Mouse (Mus musculus) midbrain, embryonic 11.5 days (tissue): ENCODE measurements around the gene Gm36210. TPM values are rescaled to one million over a fixed set of nuclear protein-coding genes. Genes with fewer than 3 reads are reported as not detected.

ENCODE experiments used
- ATAC-seq: fragments of 200-750 bp; cut with Nextera tagmentation; 2 replicates; pipeline ENCODE4 v1.8.0; 2017; ENCODE audit warnings: moderate TSS enrichment, moderate library complexity; ENCODE audit not compliant: low FRiP score
- DNase-seq: peaks from one replicate; pipeline ENCODE4 v3.0.0; 2015; ENCODE audit warnings: low spot score; ENCODE audit errors: missing footprints
- H3K27ac ChIP-seq: fragments of 300-500 bp; sonication (generic); 2 replicates; pipeline ENCODE4 v1.5.1; 2014; ENCODE audit warnings: low read depth, low read length
- H3K27me3 ChIP-seq: fragments of 300-500 bp; sonication (generic); 2 replicates; pipeline ENCODE4 v1.6.1; 2014; ENCODE audit warnings: mild to moderate bottlenecking, low read length, moderate library complexity, mixed read lengths; ENCODE audit not compliant: control insufficient read depth, insufficient read depth
- H3K36me3 ChIP-seq: fragments of 300-500 bp; sonication (generic); 2 replicates; pipeline ENCODE4 v1.6.1; 2014; ENCODE audit warnings: mild to moderate bottlenecking, low read length, moderate library complexity, mixed read lengths; ENCODE audit not compliant: control insufficient read depth, insufficient read depth
- H3K4me1 ChIP-seq: fragments of 300-500 bp; sonication (generic); 2 replicates; pipeline ENCODE4 v1.6.1; 2014; ENCODE audit warnings: low read length; ENCODE audit not compliant: control insufficient read depth, insufficient read depth
- H3K4me2 ChIP-seq: fragments of 300-500 bp; sonication (generic); 2 replicates; pipeline ENCODE4 v1.6.1; 2014; ENCODE audit warnings: mild to moderate bottlenecking, moderate library complexity
- H3K4me3 ChIP-seq: fragments of 300-500 bp; sonication (generic); 2 replicates; pipeline ENCODE4 v1.5.1; 2014; ENCODE audit warnings: low read depth, low read length
- H3K9ac ChIP-seq: fragments of 300-500 bp; sonication (generic); 2 replicates; pipeline ENCODE4 v1.6.1; 2014; ENCODE audit warnings: low read length
- H3K9me3 ChIP-seq: fragments of 300-500 bp; sonication (generic); 2 replicates; pipeline ENCODE4 v1.6.1; 2016; ENCODE audit warnings: low read length; ENCODE audit not compliant: control insufficient read depth
- WGBS: fragments of 180-500 bp; shearing (Covaris S2); extraction: QIAGEN DNeasy Blood & Tissue Kit; methylation state at CpG from one replicate; pipeline ENCODE4 v1.1.7; 2014; 5-methylcytosine and 5-hydroxymethylcytosine counted together
- polyA plus RNA-seq: library from polyadenylated mRNA; unstranded; fragments of >200 nt; fragmentation: Nextera tagmentation; extraction: Ambion mirVana; gene quantifications from 2 replicates; pipeline ENCODE4 v1.2.1, GENCODE M21; 2014

Gm36210 gene
- polyA plus RNA-seq, 1 experiment from 2014 or later: not detected

DNA sequence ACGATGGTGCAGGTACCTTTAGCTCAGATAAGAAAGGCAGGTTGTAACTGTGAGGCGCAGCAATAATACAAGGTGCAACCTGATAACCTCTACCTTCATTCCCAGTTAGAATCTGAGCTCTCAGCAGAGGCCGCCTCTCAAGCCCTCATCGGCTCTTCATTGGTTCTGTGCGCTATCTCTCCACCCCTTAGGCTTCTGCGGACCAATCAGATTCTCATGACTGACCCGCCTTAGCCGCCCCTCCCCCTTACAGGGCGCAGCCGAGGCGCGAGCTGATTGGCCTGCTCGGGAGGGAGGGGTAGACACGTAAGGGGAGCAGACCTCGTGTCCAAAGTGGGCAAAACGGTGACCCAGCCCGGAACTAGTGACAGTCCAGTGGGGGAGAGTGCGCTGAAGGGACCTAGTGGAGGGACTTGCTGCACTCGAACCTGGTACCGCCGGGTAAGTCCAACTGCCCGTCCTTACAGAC is 29.5 kb downstream of the Gm36210 start, which contains the start of gene Isoc2a:
Gene Isoc2a, plus strand, starts transcription at position 401 of the 469 bp plus-strand sequence.
- H3K4me1 ChIP-seq: peaks cover 4% of the 10 kb centered on the region
- H3K9ac ChIP-seq: peak within 1 kb of the TSS; percentile 63
- H3K27ac ChIP-seq: no peak within 1 kb of the TSS
- DNase-seq (peak; percentile 97), ATAC-seq (peak; percentile 100)
- no peaks in the 10 kb centered on the region for H3K36me3 ChIP-seq
- H3K27me3 ChIP-seq: no peaks in the 10 kb centered on the region
- peak within 1 kb of the TSS; percentile 41 for H3K4me3 ChIP-seq
- peak within 1 kb of the TSS; percentile 89 for H3K4me2 ChIP-seq
- no peaks in the 10 kb centered on the region for H3K9me3 ChIP-seq
- under 1% methylated on average over 22 of the region's 22 CpGs for WGBS

DNA sequence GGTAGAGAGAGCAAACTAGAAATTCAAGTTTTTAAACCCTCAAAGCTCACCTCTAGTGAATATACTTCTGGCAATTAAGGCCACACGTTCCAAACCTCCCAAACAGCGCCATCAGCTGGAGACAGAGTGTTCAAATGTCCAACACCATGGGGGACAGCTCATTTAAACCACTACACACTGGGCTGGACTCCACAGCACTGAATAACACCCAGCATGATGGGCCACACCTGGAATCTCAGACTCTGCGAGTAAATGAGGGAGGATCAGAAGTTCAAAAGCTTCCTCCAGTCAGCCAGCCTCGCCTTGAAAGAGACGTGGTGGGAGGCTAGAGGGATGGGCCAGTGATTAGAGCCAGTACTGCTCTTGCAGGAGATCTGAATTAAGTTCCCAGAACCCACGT is 36.2 kb downstream of the Gm36210 start, which contains the start of gene Isoc2b:
Gene Isoc2b, minus strand, starts transcription at position 126 of the 400 bp plus-strand sequence.
- Histone ChIP-seq H3K4me3 (no peak within 1 kb of the TSS), H3K27ac (no peak within 1 kb of the TSS), H3K9me3 (no peaks in the 10 kb centered on the region), H3K36me3 (no peaks in the 10 kb centered on the region), H3K4me2 (no peak within 1 kb of the TSS), H3K9ac (no peak within 1 kb of the TSS), H3K4me1 (peaks cover 4% of the 10 kb centered on the region; the same call in 1 of the 2 replicates), H3K27me3 (no peaks in the 10 kb centered on the region)
- 58% methylated on average over 6 of the region's 6 CpGs for WGBS
- ATAC-seq (no peak), DNase-seq (no peak)

GRCm38 (mm10) chr7:4866631-4867180 is 39.6 kb downstream of the Gm36210 start:
- no peaks in the 10 kb centered on the region for H3K36me3 ChIP-seq
- H3K27me3 ChIP-seq: no peaks in the 10 kb centered on the region
- peak overlapping the region; percentile 57 for H3K4me2 ChIP-seq
- H3K9ac ChIP-seq: peak overlapping the region; percentile 75
- peak overlapping the region; percentile 56 for H3K4me3 ChIP-seq
- WGBS: 34% methylated on average over 10 of the region's 10 CpGs
- no peak overlapping the region for H3K27ac ChIP-seq
- no peaks in the 10 kb centered on the region for H3K9me3 ChIP-seq
- ATAC-seq (no peak), DNase-seq (no peak)
- peaks cover 4% of the 10 kb centered on the region; the same call in 1 of the 2 replicates for H3K4me1 ChIP-seq

DNA sequence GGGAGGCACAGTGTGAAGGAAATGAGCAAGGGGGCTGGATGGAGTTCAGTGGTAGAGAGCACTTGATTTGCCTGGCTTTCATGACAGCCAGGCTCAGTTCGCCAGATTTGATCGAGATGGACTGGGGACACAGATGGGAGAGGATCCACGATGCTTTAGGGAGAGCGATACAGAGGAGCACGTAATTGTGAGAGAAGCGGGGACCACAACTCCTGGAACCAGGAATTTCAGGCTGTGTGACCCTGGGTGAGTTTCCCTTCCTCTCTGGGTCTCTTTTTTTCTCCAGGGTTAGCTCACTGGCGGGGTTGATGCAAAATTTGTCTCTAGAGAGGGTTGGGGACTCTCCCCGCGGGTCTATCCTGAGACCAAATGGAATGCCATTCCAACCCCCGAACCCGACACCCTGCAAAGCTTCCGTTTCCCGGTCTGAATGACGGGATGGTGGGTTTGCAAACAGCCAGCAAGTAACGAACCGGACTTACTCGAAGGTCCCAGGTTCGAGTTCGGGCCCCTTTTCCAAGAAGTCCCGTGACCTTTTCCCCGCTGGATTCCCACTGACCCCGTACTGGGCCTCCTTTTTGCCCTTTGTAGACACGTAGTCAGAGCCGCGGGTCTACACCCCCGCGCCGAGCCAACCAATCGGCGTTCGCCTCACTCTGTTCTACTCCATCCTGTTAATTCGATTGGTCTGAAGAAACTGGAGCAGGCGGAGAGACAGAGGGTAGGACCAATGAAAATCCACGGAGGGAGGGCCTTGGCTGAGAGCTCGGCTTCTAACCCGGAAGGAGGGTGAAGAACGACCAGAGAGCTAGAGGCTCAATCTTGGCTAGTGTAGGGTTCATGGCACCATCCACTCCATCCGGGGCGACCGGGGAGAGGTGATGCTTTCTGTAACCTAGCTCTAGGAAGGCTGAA is 40.5 kb downstream of the Gm36210 start:
- Histone ChIP-seq H3K27ac (no peak overlapping the region), H3K9ac (peak overlapping the region; percentile 75), H3K9me3 (no peaks in the 10 kb centered on the region), H3K4me1 (peaks cover 4% of the 10 kb centered on the region; the same call in 1 of the 2 replicates), H3K27me3 (no peaks in the 10 kb centered on the region), H3K36me3 (no peaks in the 10 kb centered on the region), H3K4me3 (peak overlapping the region; percentile 56), H3K4me2 (peak overlapping the region; percentile 57)
- ATAC-seq (peak; percentile 100), DNase-seq (peak; percentile 99)
- WGBS: 5% methylated on average over 40 of the region's 40 CpGs

- Histone ChIP-seq H3K4me1 (peaks cover 4% of the 10 kb centered on the region; the same call in 1 of the 2 replicates), H3K27me3 (no peaks in the 10 kb centered on the region), H3K9me3 (no peaks in the 10 kb centered on the region), H3K4me3 (no peak overlapping the region), H3K36me3 (no peaks in the 10 kb centered on the region), H3K9ac (no peak overlapping the region), H3K4me2 (peak overlapping the region; percentile 57), H3K27ac (no peak overlapping the region)
- no peak for DNase-seq
- ATAC-seq: no peak
- 59% methylated on average over 5 of the region's 5 CpGs for WGBS
Observed at GRCm38 (mm10) chr7:4865090-4865489, 41.2 kb downstream of the Gm36210 start.

DNA sequence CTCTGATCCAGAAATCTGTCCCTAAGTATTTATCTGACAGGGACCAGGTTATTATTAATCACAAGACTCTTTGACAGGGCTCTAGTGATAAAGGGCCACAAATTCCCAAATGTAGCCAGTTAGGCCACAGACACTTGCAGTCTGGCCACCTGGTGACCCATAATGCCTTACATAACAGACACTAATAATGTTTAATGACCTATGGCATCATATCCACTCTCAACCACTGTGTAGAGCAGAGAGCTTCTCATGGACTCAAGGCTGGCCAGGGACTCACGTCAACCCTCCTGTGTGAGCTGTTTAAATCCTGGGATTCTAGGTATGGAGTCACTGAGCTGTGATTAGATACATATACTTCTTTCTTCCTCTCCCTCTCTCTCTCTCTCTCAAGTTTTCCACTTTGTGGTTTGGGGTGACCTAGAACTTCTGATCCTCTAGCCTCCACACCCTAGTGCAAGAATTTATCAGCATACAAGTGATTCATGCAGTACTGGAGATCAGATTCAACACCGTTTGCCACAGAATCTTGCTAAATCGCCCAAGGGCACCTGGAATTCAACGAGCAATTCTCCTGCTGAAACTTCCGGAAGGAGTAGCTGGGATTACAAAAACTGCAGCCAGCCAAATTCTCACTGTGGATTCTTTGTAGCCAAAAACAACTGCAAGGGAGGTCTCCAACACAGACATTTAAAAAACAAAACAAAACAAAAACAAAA is 42.0 kb downstream of the Gm36210 start:
- peaks cover 4% of the 10 kb centered on the region; the same call in 1 of the 2 replicates for H3K4me1 ChIP-seq
- no peak overlapping the region for H3K9ac ChIP-seq
- no peak overlapping the region for H3K27ac ChIP-seq
- no peak overlapping the region for H3K4me3 ChIP-seq
- H3K27me3 ChIP-seq: no peaks in the 10 kb centered on the region
- 84% methylated on average over 5 of the region's 5 CpGs for WGBS
- DNase-seq (no peak), ATAC-seq (no peak)
- no peaks in the 10 kb centered on the region for H3K9me3 ChIP-seq
- H3K36me3 ChIP-seq: no peaks in the 10 kb centered on the region
- no peak overlapping the region for H3K4me2 ChIP-seq

- Histone ChIP-seq H3K4me3 (no peak overlapping the region), H3K4me2 (no peak overlapping the region), H3K27me3 (no peaks in the 10 kb centered on the region), H3K36me3 (no peaks in the 10 kb centered on the region), H3K9me3 (no peaks in the 10 kb centered on the region), H3K4me1 (peaks cover 4% of the 10 kb centered on the region; the same call in 1 of the 2 replicates), H3K9ac (no peak overlapping the region), H3K27ac (no peak overlapping the region)
- ATAC-seq: no peak
- no peak for DNase-seq
- WGBS: 75% methylated on average over 7 of the region's 7 CpGs
Observed at GRCm38 (mm10) chr7:4863541-4864080, 42.7 kb downstream of the Gm36210 start.

GRCm38 (mm10) chr7:4863041-4863440 is 43.3 kb downstream of the Gm36210 start:
- Histone ChIP-seq H3K27ac (no peak overlapping the region), H3K9ac (no peak overlapping the region), H3K9me3 (no peaks in the 10 kb centered on the region), H3K4me2 (no peak overlapping the region), H3K4me1 (peaks cover 4% of the 10 kb centered on the region; the same call in 1 of the 2 replicates), H3K36me3 (no peaks in the 10 kb centered on the region), H3K27me3 (no peaks in the 10 kb centered on the region), H3K4me3 (no peak overlapping the region)
- ATAC-seq (no peak), DNase-seq (no peak)
- WGBS: 83% methylated on average over 1 of the region's 1 CpGs
